In genomic region chr6:97615901-97616461, GRCm38 (mm10) we compare ENCODE assay signal across 9 mouse cellular contexts. TPM values are rescaled to one million over a fixed set of nuclear protein-coding genes. Genes with fewer than 3 reads are reported as not detected.
DNase-seq lines count a peak whose midpoint lies in the region; ATAC-seq and TF ChIP-seq lines count a peak whose summit lies in the region.
"Had no signal": no experiment of that assay in that cellular context is flagged by ENCODE, and none has a peak within 500 bp of the region (broad histone marks: within the 10 kb centered on the region; RNA-seq: fewer than 3 reads in every experiment).

No protein-coding gene starts in this region.

- H3K36me3 ChIP-seq in forebrain, embryonic 10.5 days (replicated peaks): no peaks in the 10 kb centered on the region
- no peaks in the 10 kb centered on the region for H3K36me3 ChIP-seq in hindbrain, embryonic 11.5 days (ENCODE audit: control insufficient read depth, insufficient read depth, low read length)
- no peaks in the 10 kb centered on the region for H3K36me3 ChIP-seq in liver, embryonic 13.5 days

- no peak overlapping the region for H3K27ac ChIP-seq in left cerebral cortex, adult 2 months
- H3K27ac ChIP-seq in forebrain, embryonic 10.5 days: peak overlapping the region; percentile 92
- H3K27ac ChIP-seq in hindbrain, embryonic 11.5 days (ENCODE audit: low read depth, low read length): peak overlapping the region; percentile 96
- H3K27ac ChIP-seq in liver, embryonic 13.5 days: no peak overlapping the region

- H3K4me2 ChIP-seq in hindbrain, embryonic 11.5 days (replicated peaks; ENCODE audit: low read depth, low read length): peak overlapping the region; percentile 76
- H3K4me2 ChIP-seq in liver, embryonic 13.5 days: peak overlapping the region; percentile 66

- peaks cover 35% of the 10 kb centered on the region for H3K4me1 ChIP-seq in forebrain, embryonic 10.5 days
- peaks cover 4% of the 10 kb centered on the region for H3K4me1 ChIP-seq in hindbrain, embryonic 11.5 days (replicated peaks; ENCODE audit: control insufficient read depth, insufficient read depth, low read length)
- H3K4me1 ChIP-seq in liver, embryonic 13.5 days (replicated peaks): no peaks in the 10 kb centered on the region; the same call in 1 of the 2 replicates

- intact Hi-C loops in left cerebral cortex, adult 2 months (cut with DNase I): loop anchor here (5.0 kb wide), 1 partner anchor 126 kb away; no protein-coding TSS in a partner anchor
- intact Hi-C loops in left cerebral cortex, postnatal 10 days (cut with DNase I): no loop called here
- intact Hi-C loops in left cerebral cortex, postnatal 25 days (cut with DNase I): no loop called here

- WGBS in forebrain, embryonic 10.5 days: 6% methylated on average over 16 of the region's 16 CpGs
- whole genome bisulfite sequencing in hindbrain, embryonic 11.5 days: 5% methylated on average over 16 of the region's 16 CpGs
- 13% methylated on average over 16 of the region's 16 CpGs for WGBS in liver, embryonic 13.5 days (ENCODE audit: insufficient replicate concordance)

- peak overlapping the region; percentile 54 for H3K4me3 ChIP-seq in left cerebral cortex, adult 2 months
- peak overlapping the region; percentile 88 for H3K4me3 ChIP-seq in forebrain, embryonic 10.5 days
- H3K4me3 ChIP-seq in hindbrain, embryonic 11.5 days (ENCODE audit: low read depth, low read length): peak overlapping the region; percentile 85
- H3K4me3 ChIP-seq in liver, embryonic 13.5 days (replicated peaks): peak overlapping the region; percentile 52

- no peaks in the 10 kb centered on the region for H3K9me3 ChIP-seq in forebrain, embryonic 10.5 days
- no peaks in the 10 kb centered on the region for H3K9me3 ChIP-seq in hindbrain, embryonic 11.5 days (ENCODE audit: control insufficient read depth, low read length)
- H3K9me3 ChIP-seq in liver, embryonic 13.5 days (replicated peaks): no peaks in the 10 kb centered on the region

- peak overlapping the region; percentile 89 for H3K9ac ChIP-seq in hindbrain, embryonic 11.5 days (ENCODE audit: low read depth, low read length)
- no peak overlapping the region for H3K9ac ChIP-seq in liver, embryonic 13.5 days

- TF ChIP-seq CTCF in left cerebral cortex, adult 2 months (IDR thresholded peaks at IDR 0.05): no peak

- peak in 1 of 2 experiments; percentile 11 for DNase-seq in left cerebral cortex, adult 2 months (ENCODE audit: extremely low spot score in 1 of 2, low spot score in 2 of 2)
- DNase-seq in left cerebral cortex, adult 9 months (ENCODE audit: low spot score in 2 of 2): no peak
- DNase-seq in forebrain, embryonic 10.5 days (ENCODE audit: extremely low spot score, low spot score): peak; percentile 33
- peak; percentile 46 for DNase-seq in hindbrain, embryonic 11.5 days (ENCODE audit: low spot score)
- DNase-seq in liver, embryonic 13.5 days: no peak
- peak; percentile 54 for DNase-seq in retina, postnatal 1 day
- no peak for DNase-seq in left cerebral cortex, postnatal 10 days (ENCODE audit: extremely low spot score in 1 of 2, low spot score in 2 of 2)
- DNase-seq in left cerebral cortex, postnatal 25 days (ENCODE audit: low spot score in 2 of 2): no peak

- ATAC-seq in hindbrain, embryonic 11.5 days (ENCODE audit: low FRiP score): no peak
- no peak for ATAC-seq in liver, embryonic 13.5 days (ENCODE audit: low read depth)

- peaks cover 35% of the 10 kb centered on the region for H3K27me3 ChIP-seq in forebrain, embryonic 10.5 days (ENCODE audit: poor library complexity, severe bottlenecking)
- no peaks in the 10 kb centered on the region for H3K27me3 ChIP-seq in hindbrain, embryonic 11.5 days (ENCODE audit: control insufficient read depth, insufficient read depth, low read length)
- H3K27me3 ChIP-seq in liver, embryonic 13.5 days: peaks cover 43% of the 10 kb centered on the region

RNA-seq across cellular contexts. Expression of gene Frmd4b, which starts 1.4 kb away (rescaled TPM):
- total RNA-seq in left cerebral cortex, adult 2 months (2021): 10 to 100 TPM; 14.2 to 15.6 TPM
- polyA plus RNA-seq in forebrain, embryonic 10.5 days (2016; fragmentation: Nextera tagmentation; extraction: Ambion mirVana): 19.6 and 21.2 TPM in 2 replicates
- polyA plus RNA-seq in hindbrain, embryonic 11.5 days (2014; fragmentation: Nextera tagmentation; extraction: Ambion mirVana): 46.9 and 50.5 TPM in 2 replicates
- polyA plus RNA-seq in liver, embryonic 13.5 days (2015; fragmentation: Nextera tagmentation; extraction: Ambion mirVana): 3.8 and 5.9 TPM in 2 replicates
- total RNA-seq in left cerebral cortex, postnatal 10 days (2021): 10 to 100 TPM; 20.3 to 20.7 TPM
- 10 to 100 TPM; 16.4 to 17.6 TPM for total RNA-seq in left cerebral cortex, postnatal 25 days (2021)
- total RNA-seq: MEL had no signal

Comparison
In these comparisons a context has a peak if more than half of its experiments do, and no peak if none do; other contexts are left out.
1. DNase-seq: peak in forebrain, embryonic 10.5 days (single experiment), hindbrain, embryonic 11.5 days (single experiment) and retina, postnatal 1 day (single experiment); none in left cerebral cortex, adult 9 months (0 of 2), liver, embryonic 13.5 days (single experiment), left cerebral cortex, postnatal 10 days (0 of 2) and left cerebral cortex, postnatal 25 days (0 of 2).
2. H3K27ac ChIP-seq: peak in forebrain, embryonic 10.5 days (single experiment) and hindbrain, embryonic 11.5 days (single experiment); none in left cerebral cortex, adult 2 months (single experiment) and liver, embryonic 13.5 days (single experiment).
3. Peak in every context shown above with its lines, with median percentiles within 50 percentile points of each other: H3K4me3 ChIP-seq.